Mouse (Mus musculus): ENCODE measurements around the gene Htr6.

The Htr6 gene

DNA sequence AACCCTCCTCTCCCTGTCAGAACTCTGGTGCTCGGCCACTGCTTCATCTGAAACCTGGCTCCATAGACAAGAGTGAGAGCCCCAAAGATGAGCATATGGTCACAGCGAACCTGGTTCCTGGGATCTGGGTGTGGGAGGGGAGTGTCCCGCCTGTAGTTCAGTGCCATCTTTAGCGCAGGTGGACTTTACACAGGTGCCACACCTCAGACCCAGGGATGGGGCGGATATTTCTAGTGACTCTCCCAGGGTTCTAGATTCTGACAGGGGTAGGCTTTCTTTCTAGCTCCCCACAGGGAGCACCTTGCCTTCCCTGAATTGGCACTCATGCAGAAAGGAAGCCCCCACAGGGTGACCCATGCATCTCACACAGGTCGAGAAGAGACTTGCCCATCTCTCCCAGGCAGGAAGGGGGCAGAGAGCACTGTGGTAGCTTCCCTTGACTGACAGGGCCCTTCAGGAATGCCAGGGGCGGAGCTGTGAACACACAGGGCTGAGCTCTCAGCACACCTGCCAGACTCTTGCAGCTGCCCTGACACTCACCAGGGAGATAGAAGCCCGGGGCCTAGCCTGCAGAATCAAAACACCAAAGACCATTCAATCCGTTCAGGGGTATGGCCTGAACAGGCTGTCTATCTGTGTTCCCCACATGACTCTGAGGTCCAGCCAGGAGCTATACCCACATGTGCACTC lies 13.8 kb upstream of the Htr6 start:
- no peak for DNase-seq (ENCODE audit: low spot score)

DNA sequence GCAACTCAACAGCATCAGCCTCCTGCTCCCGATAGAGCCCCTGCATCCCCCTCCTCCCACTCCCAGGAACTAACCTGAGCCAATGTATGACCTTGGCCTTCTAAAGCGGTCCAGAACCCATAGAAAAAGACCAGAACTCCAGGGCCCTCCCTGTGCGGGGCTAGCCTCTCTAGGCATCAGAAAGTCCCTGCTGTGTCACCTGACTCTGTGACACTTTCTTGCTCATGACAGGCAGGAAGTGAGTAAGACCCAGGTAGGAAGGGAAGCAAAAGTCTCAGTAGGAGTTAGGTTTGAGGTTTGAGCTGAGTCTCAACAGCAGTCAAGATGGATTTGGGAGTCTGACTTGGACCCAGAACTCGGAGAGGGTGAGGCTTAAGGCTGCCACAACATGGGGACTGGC lies 11.6 kb upstream of the Htr6 start:
- DNase-seq (ENCODE audit: low spot score): no peak

DNA sequence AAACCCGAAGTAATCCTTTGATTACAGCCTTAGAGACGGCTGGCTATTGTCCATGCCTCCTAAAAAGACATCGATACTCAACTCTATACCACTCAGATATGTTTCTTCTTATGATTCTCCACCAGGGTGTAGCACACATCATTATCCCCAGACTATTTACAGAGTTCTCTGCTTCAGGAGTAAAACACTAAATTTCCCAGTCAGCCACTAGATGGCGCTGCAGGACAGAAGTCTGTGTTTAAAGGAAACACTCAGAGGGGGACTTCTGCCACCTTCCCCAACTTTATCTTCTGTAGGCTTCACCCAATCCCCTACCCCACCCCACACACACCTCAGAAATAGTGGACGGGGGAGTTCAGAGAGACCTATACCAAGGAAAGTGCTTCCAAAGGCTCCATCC lies 10.7 kb upstream of the Htr6 start:
- peak; percentile 88 for DNase-seq (ENCODE audit: low spot score)

DNA sequence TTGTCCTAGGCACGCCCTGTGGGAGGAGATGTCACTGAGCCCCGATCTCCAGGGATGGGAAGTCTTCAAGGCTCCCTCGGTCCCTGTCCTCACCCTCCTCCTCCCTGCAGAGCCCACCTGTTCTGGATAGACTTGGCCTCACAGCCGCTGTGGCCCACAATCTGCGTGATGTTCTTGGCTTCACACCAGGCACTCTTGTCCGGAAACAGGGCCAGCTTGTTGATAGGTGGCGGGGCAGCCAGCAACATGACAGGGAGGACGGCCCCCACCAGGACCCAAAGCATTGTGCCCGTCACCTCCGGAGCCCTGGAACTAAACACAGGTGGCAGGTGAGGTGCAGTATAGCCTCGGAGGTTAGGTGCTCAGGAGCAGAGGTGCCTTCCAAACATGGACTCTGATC lies 10.0 kb upstream of the Htr6 start:
- DNase-seq (ENCODE audit: low spot score): no peak

DNA sequence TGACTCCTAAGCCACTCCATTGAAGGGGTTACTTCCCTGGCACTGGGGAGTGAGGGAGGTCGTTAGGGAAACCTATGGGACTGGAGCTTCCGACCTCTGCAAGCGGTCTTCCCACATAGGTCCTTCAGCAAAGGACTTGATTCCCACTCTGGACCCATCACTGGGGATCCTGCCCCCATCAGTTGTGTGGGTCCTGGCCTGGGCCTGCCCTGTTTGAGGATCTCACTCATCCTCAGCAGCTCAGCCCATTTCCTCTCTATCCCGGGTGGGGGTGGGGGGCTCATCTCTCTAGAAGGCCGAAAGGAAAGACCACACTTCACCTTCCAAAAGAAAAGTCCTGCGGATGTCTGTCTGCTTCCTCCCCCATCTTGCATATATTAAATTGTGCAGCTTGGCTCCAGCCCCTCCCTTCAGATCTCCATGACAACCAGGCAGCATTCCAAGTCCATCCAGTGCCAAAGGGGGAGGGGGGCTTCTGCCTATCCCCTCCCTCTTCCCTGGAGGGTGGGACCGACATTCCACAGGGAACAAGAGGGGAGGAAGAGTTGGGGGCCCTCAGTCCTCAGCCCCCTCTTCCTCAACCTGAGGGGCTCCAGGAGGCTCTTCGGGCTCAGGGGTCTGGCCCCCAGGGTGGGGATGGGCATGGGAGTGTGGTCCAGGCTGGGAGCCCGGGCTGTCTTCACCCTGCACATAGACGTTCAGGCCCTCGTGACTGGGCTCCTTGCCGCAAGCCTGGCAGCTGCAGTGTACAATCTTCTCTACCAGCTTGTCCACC lies 7.6 kb upstream of the Htr6 start:
- DNase-seq (ENCODE audit: low spot score): no peak

DNA sequence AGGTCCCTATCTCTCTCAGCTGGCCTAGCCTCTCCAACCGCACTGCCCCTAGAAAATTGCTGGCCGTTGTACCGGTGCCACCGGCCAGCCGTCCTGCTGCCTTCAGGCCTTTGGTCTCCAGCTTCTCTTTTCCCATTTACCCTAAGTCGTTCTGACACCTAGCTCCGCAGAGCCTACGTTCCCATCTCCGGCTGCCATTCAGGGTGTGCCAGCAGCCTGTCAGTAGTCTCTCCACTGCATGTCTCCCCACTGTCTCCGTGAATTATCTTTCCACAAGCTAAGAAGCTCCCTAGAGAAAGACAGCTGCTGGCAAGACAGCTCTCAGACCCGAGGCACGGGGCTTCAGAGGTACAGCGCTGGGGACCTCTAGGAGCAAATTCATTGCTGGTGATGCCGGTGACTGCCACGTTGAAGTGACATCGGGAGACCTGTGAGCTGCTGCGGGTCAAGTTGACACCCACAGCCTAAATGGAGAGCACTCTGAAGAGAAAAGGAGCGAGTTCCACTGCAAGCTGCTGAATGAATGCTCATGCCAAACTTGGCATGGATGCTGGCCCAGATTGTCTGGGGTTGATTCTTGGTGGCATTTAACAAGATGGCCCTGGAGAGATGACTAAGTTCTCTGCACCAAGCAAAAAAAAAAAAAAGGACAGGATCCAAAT lies 6.0 kb upstream of the Htr6 start:
- peak; percentile 56 for DNase-seq (ENCODE audit: low spot score)

DNA sequence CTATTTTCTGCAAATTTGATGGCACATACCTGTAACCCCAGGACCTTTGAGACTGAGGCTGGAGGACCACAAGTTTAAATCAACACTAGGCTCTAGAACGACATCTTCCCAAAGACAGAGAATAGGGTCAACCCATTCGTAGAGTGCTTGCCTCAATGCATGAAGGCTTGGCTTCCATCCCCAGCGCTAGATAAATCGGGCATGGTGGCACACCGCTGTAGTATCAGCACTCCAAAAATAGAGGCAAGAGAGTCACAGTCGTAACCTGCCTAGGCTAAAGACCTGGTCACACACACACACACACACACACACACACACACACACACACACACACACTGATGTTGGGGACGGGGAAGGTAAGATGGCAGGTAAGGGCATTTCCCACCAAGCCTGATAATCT lies 4.9 kb upstream of the Htr6 start:
- no peak for DNase-seq (ENCODE audit: low spot score)

DNA sequence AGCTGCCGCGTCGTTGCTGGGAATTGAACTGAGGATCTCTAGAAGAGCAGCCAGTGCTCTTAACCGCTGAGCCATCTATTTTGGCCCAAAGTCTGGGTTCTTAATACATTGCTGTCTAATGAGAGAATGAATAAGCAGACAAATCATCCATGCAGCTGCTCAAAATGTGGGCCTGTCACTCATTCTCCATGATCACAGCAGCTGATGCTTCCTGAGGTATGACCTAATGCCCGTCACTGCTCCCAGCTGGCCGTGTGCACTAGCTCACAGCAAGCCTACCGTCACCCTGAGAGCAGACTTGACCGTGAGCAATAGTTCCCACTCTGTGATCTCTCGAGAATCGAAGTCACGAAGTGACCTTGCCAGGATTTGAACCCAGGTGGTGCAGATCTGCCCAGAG lies 4.1 kb upstream of the Htr6 start:
- no peak for DNase-seq (ENCODE audit: low spot score)

DNA sequence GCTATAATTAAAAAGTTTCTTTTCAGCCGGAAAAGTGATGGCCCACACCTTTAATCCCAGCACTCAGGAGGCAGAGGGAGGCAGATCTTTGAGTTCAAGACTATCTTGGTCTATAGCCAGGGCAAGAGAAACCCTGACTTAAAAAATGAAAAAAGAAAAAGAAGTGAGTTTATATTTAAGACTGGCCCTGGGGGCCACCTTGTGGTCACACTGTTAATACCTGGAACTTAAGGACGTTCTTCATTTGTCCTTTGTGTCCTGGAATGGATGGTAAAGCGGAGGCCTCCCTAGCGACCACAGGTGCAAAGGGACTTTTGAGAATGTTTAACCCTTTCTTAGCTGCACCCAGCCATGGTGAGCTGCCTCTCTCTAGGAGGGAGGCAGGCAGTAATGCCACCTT lies 3.4 kb upstream of the Htr6 start:
- DNase-seq (ENCODE audit: low spot score): no peak

DNA sequence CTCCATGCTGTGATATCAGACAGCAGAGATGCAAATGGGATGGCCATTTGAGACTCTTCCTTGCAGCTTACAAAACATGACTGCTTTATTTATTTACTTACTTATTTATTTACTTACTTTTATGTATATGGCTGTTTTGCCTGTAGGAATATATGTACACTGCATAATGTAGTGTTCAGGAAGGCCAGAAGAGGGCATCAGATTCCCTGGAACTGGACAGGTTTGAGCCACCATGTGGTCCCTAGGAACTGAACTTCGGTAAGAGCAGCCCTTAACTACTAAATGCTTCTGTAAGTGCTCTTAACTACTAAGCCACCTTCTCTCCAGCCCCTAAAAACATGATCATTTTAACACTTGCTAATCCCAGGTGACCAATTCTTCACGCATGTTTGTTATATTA lies 2.9 kb upstream of the Htr6 start:
- no peak for DNase-seq (ENCODE audit: low spot score)

DNA sequence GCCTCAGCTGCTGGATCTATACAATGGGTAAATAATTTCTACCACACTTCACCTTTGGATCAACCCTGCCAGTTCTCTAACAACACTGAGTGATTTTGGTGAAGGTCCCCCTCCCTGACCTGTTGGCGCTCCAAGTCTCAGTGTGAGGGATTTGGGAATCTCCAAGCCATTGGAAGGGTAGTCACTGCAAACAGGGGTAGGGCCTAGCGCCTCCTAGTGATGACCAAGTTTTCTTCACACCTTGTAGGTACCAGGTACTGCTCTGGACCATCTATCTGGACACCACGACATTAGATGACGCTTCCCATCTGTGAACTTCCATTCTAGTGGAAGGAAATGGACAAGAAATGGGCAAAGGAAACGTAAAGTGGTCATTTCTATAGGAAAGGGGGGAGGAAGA lies 545 bp upstream of the Htr6 start:
- DNase-seq (ENCODE audit: low spot score): no peak

DNA sequence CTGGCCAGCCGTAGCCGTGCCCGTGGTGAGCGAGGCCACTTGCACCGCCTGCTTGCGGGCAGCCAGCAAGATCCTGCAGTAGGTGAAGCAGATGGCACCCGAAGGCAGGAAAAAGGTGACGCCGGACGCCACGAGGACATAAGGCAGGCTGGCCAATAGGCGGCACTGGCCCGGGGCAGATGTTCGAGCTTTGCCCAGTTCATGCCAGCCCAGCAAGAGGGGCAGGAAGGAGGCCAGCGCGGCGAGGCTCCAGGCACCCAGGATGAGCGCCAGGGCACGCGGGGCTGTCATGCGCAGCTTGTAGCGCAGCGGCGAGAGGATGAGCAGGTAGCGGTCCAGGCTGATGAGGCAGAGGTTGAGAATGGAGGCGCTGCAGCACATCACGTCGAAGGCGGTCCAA lies 1.3 kb downstream of the Htr6 start:
- no peak for DNase-seq (ENCODE audit: low spot score)

DNA sequence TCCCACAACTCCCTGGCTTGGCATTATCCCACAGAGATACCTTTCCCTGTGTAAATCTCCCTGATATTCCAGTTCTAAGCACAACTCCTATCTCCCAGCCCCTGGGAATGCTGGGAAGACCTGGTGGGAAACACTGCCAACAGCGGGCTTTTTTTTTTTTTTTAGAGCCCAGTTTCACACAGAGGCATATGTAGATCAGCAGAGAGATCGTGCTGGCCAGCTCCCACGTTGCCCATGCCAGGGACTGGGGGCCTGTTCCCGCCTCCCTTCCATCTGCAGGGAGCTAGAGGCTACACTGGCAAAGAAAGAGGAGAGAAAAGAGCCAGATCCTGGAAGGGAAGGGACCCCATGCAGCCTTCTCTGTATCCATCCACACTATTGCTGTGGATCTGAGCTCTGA lies 7.1 kb downstream of the Htr6 start:
- DNase-seq (ENCODE audit: low spot score): peak; percentile 65

DNA sequence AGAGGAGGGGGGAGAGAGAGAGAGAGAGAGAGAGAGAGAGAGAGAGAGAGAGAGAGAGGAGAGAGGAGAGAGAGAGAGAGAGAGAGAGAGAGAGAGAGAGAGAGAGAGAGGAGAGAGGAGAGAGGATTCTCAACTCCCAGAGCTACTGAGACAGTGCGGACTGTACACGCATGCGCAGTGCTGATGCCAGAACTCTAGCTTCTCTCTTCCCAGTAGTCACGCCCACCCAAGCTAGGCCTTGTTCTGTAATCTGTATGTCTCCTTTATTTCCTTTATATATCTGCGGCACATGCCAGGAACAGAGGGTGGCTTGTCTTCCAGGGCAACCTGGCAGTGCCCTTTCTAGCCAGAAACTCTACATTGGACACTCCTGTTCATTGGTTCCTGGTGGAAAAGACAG lies 10.5 kb downstream of the Htr6 start:
- DNase-seq (ENCODE audit: low spot score): no peak

DNA sequence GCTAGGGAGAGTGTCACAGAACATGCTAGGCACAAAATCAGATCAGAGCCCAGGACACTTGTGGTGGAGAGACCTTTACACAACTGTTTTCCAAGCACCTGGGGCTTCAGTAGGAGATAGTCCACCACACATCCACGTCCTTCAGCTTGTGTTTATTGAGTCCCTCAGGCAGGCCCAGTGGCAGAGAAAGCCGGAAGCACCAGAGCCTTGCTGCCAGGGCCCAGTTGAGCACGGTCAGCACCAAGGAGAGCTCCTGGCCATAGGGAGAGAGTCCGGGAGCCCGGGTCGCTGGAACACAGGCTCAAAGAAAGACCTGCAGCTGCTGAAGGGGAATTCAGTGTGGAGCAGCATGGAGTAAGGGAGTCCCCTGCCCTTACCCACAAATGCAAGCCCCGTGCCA lies 15.8 kb downstream of the Htr6 start:
- DNase-seq (ENCODE audit: low spot score): no peak

DNA sequence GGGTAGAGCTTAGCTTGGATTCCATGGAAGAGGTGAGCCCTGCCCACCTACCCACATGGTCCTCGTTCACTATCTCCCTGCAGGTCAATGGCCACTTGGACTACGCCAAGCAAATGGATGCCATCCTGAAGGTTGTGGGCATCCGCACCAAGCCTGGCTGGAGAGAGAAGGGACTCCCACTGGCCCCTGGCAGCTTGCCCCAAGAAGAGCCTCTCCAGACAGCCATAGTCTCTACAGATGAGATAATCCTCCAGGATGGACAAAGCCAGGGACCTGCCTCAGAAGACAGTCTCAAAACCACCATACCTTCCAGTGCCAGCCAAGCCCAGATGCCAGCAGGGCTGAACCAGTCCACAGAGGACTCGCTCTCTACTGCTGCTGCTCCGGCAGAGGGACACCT lies 17.3 kb downstream of the Htr6 start:
- DNase-seq (ENCODE audit: low spot score): no peak

DNA sequence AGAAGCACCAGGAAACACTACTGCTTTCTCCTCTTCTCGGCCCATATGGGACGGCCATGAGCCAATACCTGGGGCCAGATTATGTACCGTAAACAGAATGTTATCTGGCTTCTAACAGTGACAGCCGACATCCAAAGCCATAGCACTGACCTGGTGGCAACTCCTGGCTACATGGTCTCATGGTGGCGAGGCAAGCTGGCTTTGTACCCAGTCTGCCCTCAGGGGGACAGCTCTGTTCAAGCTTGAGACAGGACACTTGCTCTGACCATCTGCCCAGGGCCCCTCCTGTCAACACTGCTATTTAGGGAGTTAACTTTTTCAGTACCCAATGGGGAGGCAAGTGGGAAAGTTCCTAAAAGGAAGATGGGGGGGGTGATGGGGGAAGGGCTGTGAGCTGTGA lies 18.1 kb downstream of the Htr6 start:
- no peak for DNase-seq (ENCODE audit: low spot score)

DNA sequence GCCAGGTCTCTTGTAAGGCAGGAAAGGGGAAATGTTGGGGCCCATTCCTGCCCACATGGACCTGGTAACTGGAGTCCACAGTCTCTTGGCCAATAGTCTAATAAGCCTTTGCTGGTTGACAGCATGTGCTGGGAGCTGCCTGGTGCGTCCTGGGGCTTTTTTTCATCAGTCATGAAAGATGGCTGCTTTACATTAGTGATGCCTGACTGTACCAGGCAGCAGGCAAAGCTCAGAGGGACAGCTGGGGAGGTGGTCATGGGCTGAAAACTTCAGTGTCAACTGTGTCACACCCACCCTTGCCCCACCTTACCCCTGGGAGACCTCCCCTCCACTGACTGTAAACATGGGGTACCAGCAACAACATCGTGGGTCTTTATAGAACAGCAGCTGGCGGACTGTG lies 19.6 kb downstream of the Htr6 start:
- no peak for DNase-seq (ENCODE audit: low spot score)

DNA sequence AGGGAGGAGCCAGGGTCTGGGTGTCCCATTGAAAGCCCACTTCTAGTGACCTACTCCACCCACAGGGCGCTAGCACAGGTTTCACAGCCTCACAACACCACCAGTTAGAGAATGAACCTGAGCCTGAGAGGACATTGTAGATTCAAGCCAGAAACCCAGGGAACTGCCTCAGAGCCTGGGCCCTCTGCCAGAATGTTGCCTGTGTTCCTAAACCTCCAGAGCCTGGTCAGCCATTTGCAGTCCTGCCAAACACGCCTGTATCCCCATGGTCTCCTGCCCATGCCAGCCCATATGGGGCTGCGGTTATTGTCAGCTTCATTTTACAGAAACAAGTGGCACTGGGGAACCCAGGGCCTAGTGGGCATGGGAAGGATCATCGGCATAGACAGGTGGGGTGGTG lies 20.0 kb downstream of the Htr6 start:
- DNase-seq (ENCODE audit: low spot score): no peak

DNA sequence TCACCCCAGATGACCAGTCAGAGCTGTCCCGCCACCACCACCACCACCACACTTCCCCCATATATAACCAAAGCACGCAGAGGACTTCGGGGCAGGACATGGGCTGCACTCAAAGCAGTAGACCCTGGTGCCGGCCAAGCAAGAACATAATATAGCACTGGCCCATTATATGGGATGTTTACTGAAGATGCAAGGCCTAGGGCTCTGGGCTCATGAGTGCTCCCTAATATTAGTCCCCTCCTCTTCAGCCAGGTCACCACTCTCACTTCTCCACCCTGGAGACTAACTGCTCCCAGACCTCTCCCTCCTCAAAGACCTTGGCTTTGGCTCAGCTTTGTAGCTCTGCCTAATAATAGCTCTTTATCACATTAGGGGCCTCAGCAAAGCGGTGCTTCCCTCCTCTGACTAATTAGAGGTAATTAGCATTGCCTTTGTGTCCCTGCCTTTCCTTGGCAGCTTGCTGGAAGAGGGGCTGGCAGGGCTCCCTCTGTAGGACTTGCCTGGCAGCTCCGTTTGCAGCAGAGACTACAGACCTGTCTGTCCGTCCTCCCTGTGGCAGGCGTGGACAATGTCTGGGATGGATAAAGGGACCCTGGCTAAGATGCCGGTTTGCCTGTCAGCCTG lies 21.0 kb downstream of the Htr6 start:
- peak; percentile 66 for DNase-seq (ENCODE audit: low spot score)

DNA sequence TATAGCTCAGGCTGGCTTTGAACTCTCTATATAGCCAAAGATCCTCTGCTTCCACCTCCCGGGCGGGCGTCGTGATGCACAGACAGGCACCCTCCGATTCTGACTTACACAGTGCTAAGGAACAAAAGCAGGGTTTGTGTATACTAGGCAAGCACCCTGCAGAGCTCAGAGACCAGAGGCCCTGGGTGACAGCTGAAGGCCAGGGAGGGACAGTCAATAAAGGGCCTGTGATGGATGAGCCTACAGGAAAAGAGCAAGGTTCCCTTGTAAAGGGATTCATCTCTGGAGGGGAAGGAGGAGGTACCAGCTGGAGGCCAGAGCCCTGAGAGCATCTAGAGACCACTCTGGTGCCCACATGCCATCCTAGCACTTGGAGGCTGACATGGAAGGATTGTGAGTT lies 22.0 kb downstream of the Htr6 start:
- DNase-seq (ENCODE audit: low spot score): no peak

DNA sequence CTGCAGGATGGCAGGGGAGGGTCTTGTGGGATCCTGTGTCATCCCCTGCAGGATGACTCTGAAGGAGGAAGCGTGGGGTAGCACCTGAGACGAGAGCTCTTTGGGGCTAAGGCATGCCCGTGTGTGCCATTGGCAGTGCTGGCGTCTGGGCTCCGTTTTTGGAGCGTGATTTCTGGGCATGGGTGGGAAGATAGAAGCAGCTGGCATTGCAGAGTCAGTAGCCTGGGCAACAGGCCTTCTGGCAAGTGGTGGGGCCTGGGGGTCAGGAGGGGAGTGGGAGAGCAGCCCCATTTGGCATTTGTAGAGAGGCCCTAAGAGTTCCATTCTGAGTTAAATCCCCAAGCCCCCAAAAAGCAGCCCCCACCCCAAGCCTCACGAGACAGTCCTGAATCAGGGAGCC lies 22.6 kb downstream of the Htr6 start:
- no peak for DNase-seq (ENCODE audit: low spot score)

DNA sequence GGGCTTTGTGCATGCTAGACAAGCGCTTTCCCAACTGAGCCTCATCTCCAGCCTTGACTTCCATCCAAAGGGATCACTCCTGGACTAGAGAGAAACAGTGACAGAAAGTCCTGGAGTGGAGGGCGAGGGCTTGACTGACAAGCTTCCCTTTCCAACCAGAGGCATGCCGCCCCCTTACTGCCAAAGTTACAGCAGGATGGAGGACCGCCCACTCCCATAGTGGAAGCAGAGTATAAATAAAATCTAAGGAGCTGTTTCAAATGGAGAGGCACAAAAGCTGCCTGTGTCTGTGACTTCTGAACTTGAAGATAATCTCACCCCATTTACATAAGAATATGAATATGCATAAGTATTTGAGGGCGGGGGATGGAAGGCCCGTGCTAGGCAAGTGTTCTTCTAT lies 26.9 kb downstream of the Htr6 start:
- DNase-seq (ENCODE audit: low spot score): no peak
